Mouse (Mus musculus): ENCODE measurements around the gene P4hb. TPM values are rescaled to one million over a fixed set of nuclear protein-coding genes. Genes with fewer than 3 reads are reported as not detected.

P4hb gene
- total and polyA plus RNA-seq, 2 experiments from 2014 or later: 174 to 208 TPM

- no peak for TF ChIP-seq CTCF (IDR thresholded peaks at IDR 0.05; ENCODE audit: low read depth)
- Histone ChIP-seq H3K4me1 (ENCODE audit: insufficient read depth) (no peaks in the 10 kb centered on the region), H3K27me3 (ENCODE audit: insufficient read depth, low read length) (no peaks in the 10 kb centered on the region), H3K36me3 (ENCODE audit: insufficient read depth) (peaks cover 17% of the 10 kb centered on the region), H3K4me3 (ENCODE audit: low read depth, low read length) (no peak overlapping the region), H3K27ac (ENCODE audit: low read depth, low read length) (no peak overlapping the region), H3K4me2 (ENCODE audit: low read depth) (no peak overlapping the region), H3K9ac (no peak overlapping the region), H3K9me3 (ENCODE audit: low read length) (no peaks in the 10 kb centered on the region)
- DNase-seq (no peak), ATAC-seq (no peak)
- 61% methylated on average over 3 of the region's 3 CpGs for WGBS
These were observed 34.6 kb downstream of the P4hb start for GRCm38 (mm10) chr11:120538485-120538884.

DNA sequence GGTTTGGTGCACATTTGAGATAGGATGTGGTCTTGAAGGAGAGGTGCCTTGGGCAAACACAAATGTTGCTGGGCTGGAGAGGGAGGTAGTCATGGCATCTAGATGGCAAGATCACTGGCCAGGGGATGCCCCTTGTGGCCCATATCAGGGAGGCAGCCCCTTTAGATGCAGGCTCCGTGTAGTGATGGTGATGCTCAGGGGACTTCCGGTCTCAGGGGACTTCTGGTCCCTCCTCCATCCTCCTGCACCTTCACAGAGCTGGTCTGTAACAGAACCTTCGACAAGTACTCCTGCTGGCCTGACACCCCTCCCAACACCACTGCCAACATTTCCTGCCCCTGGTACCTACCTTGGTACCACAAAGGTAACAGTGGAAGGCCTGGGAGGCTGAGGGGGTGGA, 37.2 kb downstream of the P4hb start:
- no peak for DNase-seq
- 75% methylated on average over 3 of the region's 3 CpGs for WGBS
- no peak overlapping the region for H3K4me2 ChIP-seq (ENCODE audit: low read depth)

DNA sequence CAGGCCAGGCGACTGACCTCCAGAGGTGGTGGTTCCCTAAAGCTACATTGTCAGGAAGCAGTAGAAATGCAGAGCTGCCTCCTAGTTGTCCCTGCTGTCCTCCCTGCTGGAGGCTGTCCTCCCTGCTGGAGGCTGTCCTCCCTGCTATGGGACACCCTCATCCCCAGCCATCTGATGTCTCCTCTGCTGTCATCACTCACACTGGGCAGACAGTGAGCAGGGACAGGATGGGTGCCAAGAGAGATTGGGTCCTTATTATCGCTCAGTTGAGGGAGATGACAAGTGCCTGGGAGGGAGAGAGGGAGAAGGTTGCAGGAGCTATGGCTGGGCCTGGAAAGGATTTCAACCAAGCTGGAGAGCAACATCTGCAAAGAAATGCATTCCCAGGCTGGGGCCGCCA, 37.9 kb downstream of the P4hb start:
- Histone ChIP-seq H3K36me3 (ENCODE audit: insufficient read depth) (no peaks in the 10 kb centered on the region), H3K9me3 (ENCODE audit: low read length) (no peaks in the 10 kb centered on the region), H3K4me3 (ENCODE audit: low read depth, low read length) (no peak overlapping the region), H3K27me3 (ENCODE audit: insufficient read depth, low read length) (peaks cover 26% of the 10 kb centered on the region), H3K4me1 (ENCODE audit: insufficient read depth) (no peaks in the 10 kb centered on the region), H3K9ac (no peak overlapping the region), H3K4me2 (ENCODE audit: low read depth) (no peak overlapping the region), H3K27ac (ENCODE audit: low read depth, low read length) (no peak overlapping the region)
- TF ChIP-seq CTCF (IDR thresholded peaks at IDR 0.05; ENCODE audit: low read depth): no peak
- WGBS: 61% methylated on average over 3 of the region's 3 CpGs
- no peak for ATAC-seq
- DNase-seq: no peak

More for the DNA sequence above, 37.2 kb downstream of the P4hb start:
- H3K36me3 ChIP-seq (ENCODE audit: insufficient read depth): no peaks in the 10 kb centered on the region
- H3K4me1 ChIP-seq (ENCODE audit: insufficient read depth): no peaks in the 10 kb centered on the region
- no peaks in the 10 kb centered on the region for H3K9me3 ChIP-seq (ENCODE audit: low read length)
- no peak overlapping the region for H3K27ac ChIP-seq (ENCODE audit: low read depth, low read length)
- no peak overlapping the region for H3K9ac ChIP-seq
- no peak for ATAC-seq
- H3K4me3 ChIP-seq (ENCODE audit: low read depth, low read length): no peak overlapping the region
- no peak for TF ChIP-seq CTCF (IDR thresholded peaks at IDR 0.05; ENCODE audit: low read depth)
- peaks cover 22% of the 10 kb centered on the region for H3K27me3 ChIP-seq (ENCODE audit: insufficient read depth, low read length)

DNA sequence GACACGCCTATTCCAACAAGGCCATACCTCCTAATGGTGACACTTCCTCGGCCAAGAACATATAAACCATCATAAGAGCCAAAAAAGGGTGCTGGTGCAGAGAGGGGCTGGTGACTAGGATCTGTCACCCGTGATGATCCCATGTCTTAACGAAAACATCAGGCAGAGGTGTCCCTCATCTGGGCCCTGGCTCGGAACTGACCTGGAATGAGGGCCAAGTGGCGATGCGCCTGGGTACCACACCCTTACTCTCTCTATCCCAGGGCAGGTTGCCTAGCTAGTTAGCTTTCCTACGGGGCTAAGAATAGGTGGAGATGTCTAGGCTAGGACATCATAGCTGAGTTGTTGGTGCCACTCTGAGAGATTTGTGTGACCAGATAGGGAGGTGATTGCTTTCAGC, 39.0 kb downstream of the P4hb start:
- no peak overlapping the region for H3K27ac ChIP-seq (ENCODE audit: low read depth, low read length)
- TF ChIP-seq CTCF (IDR thresholded peaks at IDR 0.05; ENCODE audit: low read depth): no peak
- no peaks in the 10 kb centered on the region for H3K9me3 ChIP-seq (ENCODE audit: low read length)
- ATAC-seq: no peak
- no peaks in the 10 kb centered on the region for H3K36me3 ChIP-seq (ENCODE audit: insufficient read depth)
- DNase-seq: no peak
- peaks cover 36% of the 10 kb centered on the region for H3K27me3 ChIP-seq (ENCODE audit: insufficient read depth, low read length)
- no peak overlapping the region for H3K4me2 ChIP-seq (ENCODE audit: low read depth)
- no peak overlapping the region for H3K9ac ChIP-seq
- 80% methylated on average over 8 of the region's 8 CpGs for WGBS
- H3K4me3 ChIP-seq (ENCODE audit: low read depth, low read length): no peak overlapping the region
- no peaks in the 10 kb centered on the region for H3K4me1 ChIP-seq (ENCODE audit: insufficient read depth)

GRCm38 (mm10) chr11:120531646-120532045, 41.4 kb downstream of the P4hb start:
- Histone ChIP-seq H3K27ac (ENCODE audit: low read depth, low read length) (no peak overlapping the region), H3K4me1 (ENCODE audit: insufficient read depth) (no peaks in the 10 kb centered on the region), H3K27me3 (ENCODE audit: insufficient read depth, low read length) (peaks cover 41% of the 10 kb centered on the region), H3K4me3 (ENCODE audit: low read depth, low read length) (no peak overlapping the region), H3K9ac (no peak overlapping the region), H3K4me2 (ENCODE audit: low read depth) (no peak overlapping the region), H3K9me3 (ENCODE audit: low read length) (no peaks in the 10 kb centered on the region), H3K36me3 (ENCODE audit: insufficient read depth) (no peaks in the 10 kb centered on the region)
- ATAC-seq (no peak), DNase-seq (no peak)
- WGBS: 26% methylated on average over 9 of the region's 9 CpGs
- no peak for TF ChIP-seq CTCF (IDR thresholded peaks at IDR 0.05; ENCODE audit: low read depth)

DNA sequence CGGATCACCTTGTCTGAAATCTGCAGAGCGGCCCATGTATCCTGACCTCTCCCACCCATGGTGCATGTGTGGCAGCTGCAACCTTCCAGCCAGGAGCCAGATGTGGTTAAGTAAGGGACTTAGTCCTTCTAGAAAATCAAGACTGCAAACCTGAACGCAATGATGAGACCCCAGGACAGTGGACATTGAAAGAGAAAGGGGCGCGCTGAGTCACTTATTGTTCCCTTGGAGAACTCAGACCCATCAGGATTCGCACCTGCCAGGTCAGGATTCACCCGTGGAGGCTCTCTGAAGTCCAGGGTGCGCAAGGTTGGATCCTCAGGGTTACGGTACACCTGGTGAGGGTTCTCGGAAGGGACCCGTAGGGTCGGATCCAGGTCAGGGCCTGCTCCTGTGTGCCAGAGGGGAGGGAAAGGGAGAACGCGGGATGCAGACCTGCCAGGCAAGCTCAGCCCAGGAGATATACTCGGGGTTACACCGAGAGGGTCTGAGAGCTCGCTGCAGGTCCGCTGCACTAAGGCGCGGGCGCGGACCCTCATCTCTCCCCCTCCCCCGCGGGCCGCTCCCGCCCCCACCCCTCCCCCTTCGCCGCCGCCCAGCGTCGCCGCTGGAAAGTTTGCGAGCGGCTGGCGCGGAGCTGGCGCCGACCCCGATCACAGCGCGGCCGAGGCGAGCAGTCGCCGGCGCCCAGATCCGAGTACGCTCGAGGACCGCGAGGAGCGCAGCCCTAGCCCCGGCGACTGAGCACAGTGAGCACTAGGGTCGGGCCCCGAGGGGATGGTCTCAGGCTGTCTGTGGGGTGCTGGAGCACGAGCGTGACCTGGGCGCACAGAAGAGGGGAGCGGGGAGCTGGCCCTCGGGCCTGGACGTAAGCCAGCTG, 42.7 kb downstream of the P4hb start, which contains the start of gene Gcgr:
Gene Gcgr (plus strand): TSS at position 615 of the 880 bp plus-strand sequence.
- H3K9me3 ChIP-seq (ENCODE audit: low read length): no peaks in the 10 kb centered on the region
- no peaks in the 10 kb centered on the region for H3K4me1 ChIP-seq (ENCODE audit: insufficient read depth)
- H3K4me3 ChIP-seq (ENCODE audit: low read depth, low read length): peak within 1 kb of the TSS; percentile 28
- no peaks in the 10 kb centered on the region for H3K36me3 ChIP-seq (ENCODE audit: insufficient read depth)
- peak within 1 kb of the TSS; percentile 35 for H3K9ac ChIP-seq
- no peak for TF ChIP-seq CTCF (IDR thresholded peaks at IDR 0.05; ENCODE audit: low read depth)
- 7% methylated on average over 51 of the region's 62 CpGs for WGBS
- peak within 1 kb of the TSS; percentile 53 for H3K4me2 ChIP-seq (ENCODE audit: low read depth)
- H3K27ac ChIP-seq (ENCODE audit: low read depth, low read length): no peak within 1 kb of the TSS
- H3K27me3 ChIP-seq (ENCODE audit: insufficient read depth, low read length): peaks cover 41% of the 10 kb centered on the region
- DNase-seq (no peak), ATAC-seq (no peak)

DNA sequence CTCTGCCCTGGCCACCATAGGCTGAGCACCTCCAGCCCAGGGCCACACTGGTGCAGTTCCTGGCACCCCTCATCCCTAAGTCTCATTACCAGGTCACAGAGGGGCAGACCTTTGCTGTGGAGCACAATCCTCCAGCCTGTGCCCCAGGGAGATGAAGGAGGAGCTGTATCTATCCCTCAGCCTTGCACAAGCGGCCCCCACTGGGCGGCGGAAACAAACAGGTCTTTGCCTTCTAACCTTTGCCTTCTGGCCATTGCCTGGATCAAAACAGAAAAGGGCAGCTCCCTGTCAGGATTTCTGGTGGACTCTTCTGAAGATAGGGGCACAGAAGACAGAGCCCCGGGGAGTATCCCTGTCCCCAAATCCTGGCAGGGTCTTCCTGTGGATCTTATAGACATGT, 44.1 kb downstream of the P4hb start:
- Histone ChIP-seq H3K4me2 (ENCODE audit: low read depth) (no peak overlapping the region), H3K4me3 (ENCODE audit: low read depth, low read length) (no peak overlapping the region), H3K27ac (ENCODE audit: low read depth, low read length) (no peak overlapping the region), H3K9ac (no peak overlapping the region), H3K4me1 (ENCODE audit: insufficient read depth) (no peaks in the 10 kb centered on the region), H3K27me3 (ENCODE audit: insufficient read depth, low read length) (peaks cover 41% of the 10 kb centered on the region), H3K9me3 (ENCODE audit: low read length) (no peaks in the 10 kb centered on the region), H3K36me3 (ENCODE audit: insufficient read depth) (no peaks in the 10 kb centered on the region)
- no peak for TF ChIP-seq CTCF (IDR thresholded peaks at IDR 0.05; ENCODE audit: low read depth)
- ATAC-seq (no peak), DNase-seq (no peak)
- 56% methylated on average over 4 of the region's 4 CpGs for WGBS
